Mouse (Mus musculus) hindbrain, embryonic 15.5 days (tissue): Measurements from ENCODE around the gene Capn10. TPM values are rescaled to one million over a fixed set of nuclear protein-coding genes. Genes with fewer than 3 reads are reported as not detected.

Source experiments
- ATAC-seq: fragments of 200-750 bp; cut with Nextera tagmentation; 2 replicates; pipeline ENCODE4 v1.8.0; 2017; ENCODE audit warnings: low read depth, moderate number of reproducible peaks, moderate TSS enrichment; ENCODE audit not compliant: low FRiP score
- H3K27ac ChIP-seq: fragments of 300-500 bp; sonication (generic); replicated peaks from 2 replicates; pipeline ENCODE4 v1.5.1; 2015; ENCODE audit warnings: mild to moderate bottlenecking, inconsistent platforms
- H3K27me3 ChIP-seq: fragments of 300-500 bp; sonication (generic); 2 replicates; pipeline ENCODE4 v1.6.1; 2015; ENCODE audit warnings: control low read depth, inconsistent platforms
- H3K36me3 ChIP-seq: fragments of 300-500 bp; sonication (generic); 2 replicates; pipeline ENCODE4 v1.6.1; 2015; ENCODE audit warnings: control low read depth, inconsistent platforms
- H3K4me1 ChIP-seq: fragments of 300-500 bp; sonication (generic); replicated peaks from 2 replicates; pipeline ENCODE4 v1.6.1; 2015; ENCODE audit warnings: control low read depth, inconsistent platforms
- H3K4me2 ChIP-seq: fragments of 300-500 bp; sonication (generic); 2 replicates; pipeline ENCODE4 v1.6.1; 2015; ENCODE audit warnings: moderate library complexity, mild to moderate bottlenecking, inconsistent platforms
- H3K4me3 ChIP-seq: fragments of 300-500 bp; sonication (generic); 2 replicates; pipeline ENCODE4 v1.5.1; 2015; ENCODE audit warnings: mild to moderate bottlenecking, inconsistent platforms
- H3K9ac ChIP-seq: fragments of 300-500 bp; sonication (generic); 2 replicates; pipeline ENCODE4 v1.6.1; 2015; ENCODE audit warnings: inconsistent platforms
- H3K9me3 ChIP-seq: fragments of 300-500 bp; sonication (generic); 2 replicates; pipeline ENCODE4 v1.6.1; 2016; ENCODE audit warnings: control low read depth, inconsistent platforms
- WGBS: fragments of 180-500 bp; shearing (Covaris S2); methylation state at CpG from one replicate; pipeline ENCODE4 v1.1.7; 2015; 5-methylcytosine and 5-hydroxymethylcytosine counted together
- polyA plus RNA-seq: library from polyadenylated mRNA; unstranded; fragments of >200 nt; fragmentation: Nextera tagmentation; extraction: Ambion mirVana; gene quantifications from 2 replicates; pipeline ENCODE4 v1.2.1, GENCODE M21; 2015

Gene Capn10
- polyA plus RNA-seq, 1 experiment from 2014 or later, result 59.2 TPM

GRCm38 (mm10) chr1:92930171-92930706 lies 3.9 kb upstream of the Capn10 start:
- no peak for ATAC-seq
- WGBS, result 27% methylated on average over 1 of the region's 1 CpGs
- H3K4me1 ChIP-seq, result peaks cover 11% of the 10 kb centered on the region
- no peak overlapping the region for H3K9ac ChIP-seq
- no peaks in the 10 kb centered on the region for H3K9me3 ChIP-seq
- no peak overlapping the region for H3K4me2 ChIP-seq
- H3K27ac ChIP-seq, result no peak overlapping the region
- H3K4me3 ChIP-seq, result no peak overlapping the region
- 0 out of 2 replicates have a peak, but pooled peaks cover 4% of the 10 kb centered on the region for H3K27me3 ChIP-seq
- no peaks in the 10 kb centered on the region for H3K36me3 ChIP-seq

DNA sequence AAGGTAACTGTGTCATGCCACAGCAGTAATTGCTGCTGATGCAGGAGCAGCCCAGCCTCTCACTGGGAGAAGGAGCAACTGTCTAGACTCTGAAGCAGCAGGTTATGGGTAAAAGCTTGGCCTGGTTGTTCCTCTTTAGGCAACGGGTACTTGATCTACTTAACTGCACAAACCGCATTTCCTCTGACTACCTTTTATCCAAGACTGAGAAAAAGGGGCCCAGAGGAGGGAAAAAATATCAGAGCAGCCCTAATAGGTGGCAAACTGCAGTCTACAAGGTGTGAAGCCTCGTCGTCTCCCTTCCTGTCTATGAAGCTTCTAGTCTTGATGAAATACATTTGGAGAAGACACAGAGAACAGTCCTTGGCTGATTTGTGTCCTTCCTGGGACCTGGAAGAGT lies 565 bp upstream of the Capn10 start:
- H3K4me1 ChIP-seq, result peaks cover 35% of the 10 kb centered on the region
- no peaks in the 10 kb centered on the region for H3K9me3 ChIP-seq
- 76% methylated on average over 4 of the region's 4 CpGs for WGBS
- peaks cover 8% of the 10 kb centered on the region for H3K36me3 ChIP-seq
- peak overlapping the region; percentile 76 for H3K4me2 ChIP-seq
- H3K27ac ChIP-seq, result peak overlapping the region; percentile 95
- no peak for ATAC-seq
- H3K27me3 ChIP-seq, result 0 out of 2 replicates have a peak, but pooled peaks cover under 1% of the 10 kb centered on the region
- peak overlapping the region; percentile 61 for H3K4me3 ChIP-seq
- H3K9ac ChIP-seq, result peak overlapping the region; percentile 68

DNA sequence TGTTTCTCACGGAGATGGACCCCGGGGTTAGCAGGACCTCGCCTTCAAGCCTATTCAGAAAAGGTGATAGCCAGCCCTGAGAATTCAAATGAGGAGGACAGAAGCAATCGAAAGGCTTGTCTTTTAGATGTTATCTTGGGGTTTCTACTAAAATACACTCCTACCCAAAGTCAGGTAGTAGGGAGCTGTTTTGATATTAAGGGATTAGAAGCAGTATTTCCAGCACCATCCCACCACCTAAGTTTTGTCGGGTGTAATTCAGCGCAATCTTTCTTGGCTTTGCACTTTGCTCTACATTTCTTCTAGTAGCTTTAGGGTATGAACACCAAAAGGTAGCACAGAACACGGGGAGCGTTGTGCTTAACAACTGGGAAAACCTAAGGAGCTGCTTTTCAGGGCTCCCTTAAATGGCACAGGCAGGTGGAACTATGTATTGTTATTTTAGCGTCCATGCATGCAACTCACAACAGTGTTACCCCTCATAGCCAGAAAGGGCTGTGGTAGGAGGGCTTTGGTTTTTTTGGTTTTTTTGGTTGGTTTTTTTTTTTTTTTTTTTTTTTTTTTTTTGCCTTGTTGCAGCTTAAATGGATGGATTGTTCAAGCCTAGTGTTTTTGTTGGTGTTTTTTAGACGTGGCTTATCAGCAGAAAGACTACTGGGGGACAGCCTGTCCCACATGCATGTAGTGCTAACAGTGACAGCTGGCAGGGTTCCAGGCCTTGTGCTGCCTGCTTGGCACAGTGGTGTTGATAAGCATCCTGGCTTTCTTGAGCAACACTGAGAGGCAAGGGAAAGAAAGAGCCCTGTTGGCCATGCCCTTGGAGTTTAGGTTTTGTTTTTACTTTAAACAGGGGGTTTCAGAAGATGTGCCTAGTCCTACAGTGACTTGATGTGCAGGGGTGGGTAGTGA lies 1.1 kb downstream of the Capn10 start:
- Histone ChIP-seq H3K4me2 (peak overlapping the region; percentile 76), H3K27ac (peak overlapping the region; percentile 95), H3K27me3 (no peaks in the 10 kb centered on the region), H3K4me1 (peaks cover 35% of the 10 kb centered on the region), H3K9me3 (no peaks in the 10 kb centered on the region), H3K36me3 (peaks cover 23% of the 10 kb centered on the region), H3K4me3 (peak overlapping the region; percentile 61), H3K9ac (peak overlapping the region; percentile 68)
- no peak for ATAC-seq
- WGBS, result 16% methylated on average over 10 of the region's 10 CpGs

DNA sequence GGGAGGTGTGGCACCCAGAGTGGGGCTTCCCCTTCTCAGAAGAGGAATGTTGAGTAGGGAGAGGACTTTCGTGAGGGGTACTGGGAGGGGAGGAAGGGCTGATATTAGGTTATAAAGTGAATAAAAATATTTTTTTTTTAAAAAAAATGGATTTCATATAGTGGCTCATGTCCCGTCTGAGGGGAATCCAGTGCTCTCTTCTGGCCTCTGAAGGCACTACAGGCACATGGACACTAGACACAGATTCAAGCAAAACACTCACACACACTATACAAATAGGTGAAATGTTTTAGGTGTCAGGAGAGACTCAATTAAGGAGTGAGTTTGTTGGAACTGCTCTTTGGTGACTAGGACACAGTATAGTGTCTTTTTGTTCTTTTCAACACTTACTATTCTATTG lies 1.8 kb downstream of the Capn10 start:
- Histone ChIP-seq H3K27ac (no peak overlapping the region), H3K4me3 (peak overlapping the region; percentile 61), H3K4me1 (peaks cover 35% of the 10 kb centered on the region), H3K4me2 (peak overlapping the region; percentile 76), H3K27me3 (no peaks in the 10 kb centered on the region), H3K9me3 (no peaks in the 10 kb centered on the region), H3K36me3 (peaks cover 28% of the 10 kb centered on the region), H3K9ac (peak overlapping the region; percentile 68; the same call in 1 of the 2 replicates)
- ATAC-seq, result no peak
- 47% methylated on average over 2 of the region's 2 CpGs for WGBS

GRCm38 (mm10) chr1:92936467-92936866 lies 2.3 kb downstream of the Capn10 start:
- no peaks in the 10 kb centered on the region for H3K9me3 ChIP-seq
- ATAC-seq, result no peak
- peak overlapping the region; percentile 61; the same call in 1 of the 2 replicates for H3K4me3 ChIP-seq
- peak overlapping the region; percentile 76 for H3K4me2 ChIP-seq
- 61% methylated on average over 3 of the region's 3 CpGs for WGBS
- H3K27ac ChIP-seq, result no peak overlapping the region
- H3K9ac ChIP-seq, result 0 out of 2 replicates have a peak overlapping the region, but pooled peaks have one; percentile 2
- H3K36me3 ChIP-seq, result peaks cover 31% of the 10 kb centered on the region
- peaks cover 35% of the 10 kb centered on the region for H3K4me1 ChIP-seq
- no peaks in the 10 kb centered on the region for H3K27me3 ChIP-seq

GRCm38 (mm10) chr1:92937797-92938196 lies 3.6 kb downstream of the Capn10 start:
- H3K36me3 ChIP-seq, result peaks cover 42% of the 10 kb centered on the region
- no peaks in the 10 kb centered on the region for H3K9me3 ChIP-seq
- H3K4me3 ChIP-seq, result no peak overlapping the region
- 98% methylated on average over 3 of the region's 3 CpGs for WGBS
- no peak overlapping the region for H3K27ac ChIP-seq
- no peaks in the 10 kb centered on the region for H3K27me3 ChIP-seq
- no peak overlapping the region for H3K9ac ChIP-seq
- peaks cover 35% of the 10 kb centered on the region for H3K4me1 ChIP-seq
- ATAC-seq, result no peak
- H3K4me2 ChIP-seq, result no peak overlapping the region

DNA sequence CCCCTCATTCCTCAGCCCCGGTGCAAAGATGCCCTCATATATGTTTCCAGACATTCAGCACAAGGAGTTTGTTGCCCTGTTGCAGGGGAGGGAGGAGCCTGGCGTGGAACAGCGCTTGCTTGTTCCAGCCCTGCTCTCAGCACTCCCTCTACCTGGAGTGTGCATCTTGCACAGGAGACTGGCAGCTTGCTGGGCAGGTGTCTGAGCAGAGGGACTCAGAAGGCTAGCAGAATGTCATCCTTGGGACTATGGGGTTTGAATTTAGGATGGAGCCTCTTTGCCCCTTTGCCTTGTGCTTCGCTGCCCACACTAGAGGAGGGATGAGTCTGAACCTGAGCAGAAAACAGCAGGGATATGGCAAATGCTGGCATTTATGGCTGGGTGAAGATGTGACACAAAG lies 5.6 kb downstream of the Capn10 start:
- Histone ChIP-seq H3K4me2 (no peak overlapping the region), H3K27me3 (no peaks in the 10 kb centered on the region), H3K4me1 (peaks cover 26% of the 10 kb centered on the region), H3K27ac (no peak overlapping the region), H3K9ac (no peak overlapping the region), H3K4me3 (no peak overlapping the region), H3K9me3 (no peaks in the 10 kb centered on the region), H3K36me3 (peaks cover 60% of the 10 kb centered on the region)
- no peak for ATAC-seq
- WGBS, result 95% methylated on average over 4 of the region's 4 CpGs

- no peaks in the 10 kb centered on the region for H3K27me3 ChIP-seq
- H3K27ac ChIP-seq, result no peak overlapping the region
- no peak for ATAC-seq
- 94% methylated on average over 19 of the region's 19 CpGs for WGBS
- no peak overlapping the region for H3K4me2 ChIP-seq
- H3K4me1 ChIP-seq, result no peaks in the 10 kb centered on the region
- H3K36me3 ChIP-seq, result peaks cover 89% of the 10 kb centered on the region
- H3K4me3 ChIP-seq, result no peak overlapping the region
- H3K9ac ChIP-seq, result no peak overlapping the region
- H3K9me3 ChIP-seq, result no peaks in the 10 kb centered on the region
Measured at GRCm38 (mm10) chr1:92943219-92943989, 9.2 kb downstream of the Capn10 start.

GRCm38 (mm10) chr1:92947966-92948365 lies 13.8 kb downstream of the Capn10 start:
- 98% methylated on average over 3 of the region's 3 CpGs for WGBS
- Histone ChIP-seq H3K9me3 (no peaks in the 10 kb centered on the region), H3K27me3 (no peaks in the 10 kb centered on the region), H3K36me3 (peaks cover 54% of the 10 kb centered on the region), H3K4me3 (no peak overlapping the region), H3K4me1 (no peaks in the 10 kb centered on the region), H3K9ac (no peak overlapping the region), H3K4me2 (no peak overlapping the region), H3K27ac (no peak overlapping the region)
- ATAC-seq, result no peak

DNA sequence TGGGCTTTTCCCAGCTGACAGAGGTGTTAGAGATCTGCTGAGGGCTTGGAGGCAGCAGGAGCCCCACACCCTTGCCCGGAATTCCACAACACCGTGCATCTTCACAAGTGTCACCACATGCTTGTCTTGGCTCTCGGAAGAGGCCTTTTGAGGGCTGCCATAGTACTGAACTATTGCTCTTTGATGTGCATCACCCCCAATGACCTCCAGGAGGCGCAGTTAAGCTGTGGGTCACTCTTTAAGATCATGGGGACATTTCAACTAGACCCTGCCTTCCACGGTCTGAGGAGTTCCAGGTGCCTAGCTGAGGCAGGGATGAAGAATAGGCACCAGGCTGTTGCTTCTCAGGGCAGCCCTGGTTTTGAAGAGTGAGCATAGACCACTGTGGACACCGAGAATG lies 15.2 kb downstream of the Capn10 start:
- no peak overlapping the region for H3K9ac ChIP-seq
- peaks cover 40% of the 10 kb centered on the region for H3K36me3 ChIP-seq
- ATAC-seq, result no peak
- no peaks in the 10 kb centered on the region for H3K27me3 ChIP-seq
- H3K9me3 ChIP-seq, result no peaks in the 10 kb centered on the region
- no peak overlapping the region for H3K4me3 ChIP-seq
- no peak overlapping the region for H3K4me2 ChIP-seq
- H3K27ac ChIP-seq, result no peak overlapping the region
- 69% methylated on average over 6 of the region's 6 CpGs for WGBS
- no peaks in the 10 kb centered on the region for H3K4me1 ChIP-seq

- Histone ChIP-seq H3K4me3 (no peak within 1 kb of the TSS), H3K27ac (no peak within 1 kb of the TSS), H3K4me1 (no peaks in the 10 kb centered on the region), H3K9me3 (no peaks in the 10 kb centered on the region), H3K36me3 (peaks cover 29% of the 10 kb centered on the region), H3K27me3 (no peaks in the 10 kb centered on the region), H3K4me2 (no peak within 1 kb of the TSS), H3K9ac (no peak within 1 kb of the TSS)
- whole genome bisulfite sequencing, result 83% methylated on average over 5 of the region's 5 CpGs
- no peak for ATAC-seq
Measured at GRCm38 (mm10) chr1:92950607-92951006, 16.4 kb downstream of the Capn10 start, which contains the start of gene Gpr35. TSS of gene Gpr35 (plus strand) at chr1:92950865.

- 76% methylated on average over 2 of the region's 2 CpGs for WGBS
- Histone ChIP-seq H3K4me3 (no peak overlapping the region), H3K4me1 (no peaks in the 10 kb centered on the region), H3K9ac (no peak overlapping the region), H3K9me3 (no peaks in the 10 kb centered on the region), H3K4me2 (no peak overlapping the region), H3K27me3 (no peaks in the 10 kb centered on the region), H3K36me3 (no peaks in the 10 kb centered on the region; the same call in 1 of the 2 replicates), H3K27ac (no peak overlapping the region)
- no peak for ATAC-seq
Measured at GRCm38 (mm10) chr1:92953641-92954040, 19.5 kb downstream of the Capn10 start.
